Mouse (Mus musculus): ENCODE results near the gene C1qa. TPM values are rescaled to one million over a fixed set of nuclear protein-coding genes. Genes with fewer than 3 reads are reported as not detected.

Gene C1qa
- total and polyA plus RNA-seq, 3 experiments: 0.12 TPM; not detected in 2

DNA sequence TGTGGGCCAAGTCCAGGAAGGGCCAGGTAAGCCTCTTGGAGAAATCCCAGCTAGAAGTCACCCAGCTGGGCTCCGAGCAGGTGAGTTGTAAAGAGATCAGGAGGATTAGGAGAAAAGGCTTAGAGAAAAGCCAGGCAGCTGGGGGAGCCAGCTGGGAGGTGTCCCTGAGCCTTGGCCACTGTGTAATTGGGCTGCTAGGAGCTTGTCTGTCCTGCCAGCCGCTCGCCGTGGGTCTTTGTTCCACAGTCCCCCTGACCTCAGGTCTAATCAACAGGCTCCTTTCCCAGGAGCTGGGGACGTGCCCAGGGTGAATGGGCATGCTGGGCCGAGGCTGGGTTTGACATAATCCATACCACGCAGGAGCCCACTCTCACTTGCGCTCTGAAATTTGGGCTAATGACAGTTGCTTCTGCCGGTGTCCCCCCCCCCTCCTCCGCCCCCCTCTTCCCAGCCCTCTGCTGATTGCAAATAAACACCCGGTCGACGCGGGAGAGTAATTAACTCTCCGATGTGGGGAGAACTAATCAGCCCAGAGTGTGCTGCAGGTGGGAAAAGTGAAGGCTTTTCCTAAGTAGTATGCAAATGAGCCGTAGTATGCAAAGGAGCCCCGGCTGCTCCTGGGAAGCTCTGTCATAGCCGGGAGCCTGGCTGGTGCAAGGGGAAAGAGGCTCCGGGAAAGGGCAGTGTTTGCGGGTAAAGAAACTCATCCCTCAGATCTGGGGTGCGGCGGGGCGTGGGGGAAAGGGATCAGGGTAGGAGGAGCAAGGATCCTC, 6.3 kb upstream of the C1qa start:
- Histone ChIP-seq H3K36me3 (ENCODE audit: control insufficient read depth in 1 of 2, insufficient read depth in 2 of 2, low read length in 2 of 2) (no peaks in the 10 kb centered on the region), H3K27ac (ENCODE audit: control insufficient read depth, low read depth, low read length) (no peak overlapping the region), H3K4me1 (ENCODE audit: control insufficient read depth in 1 of 2, insufficient read depth in 2 of 2, low read length in 2 of 2) (no peaks in the 10 kb centered on the region), H3K9ac (ENCODE audit: control insufficient read depth, low read depth, low read length, poor library complexity, severe bottlenecking) (no peak overlapping the region), H3K9me3 (replicated peaks; ENCODE audit: insufficient read depth, low read length) (no peaks in the 10 kb centered on the region), H3K4me3 (ENCODE audit: control insufficient read depth in 1 of 2, insufficient read depth in 1 of 2, low read depth in 2 of 2, low read length in 2 of 2) (no peak overlapping the region), H3K79me2 (ENCODE audit: control insufficient read depth, insufficient read depth, low read length, poor library complexity) (no peaks in the 10 kb centered on the region), H3K27me3 (ENCODE audit: control insufficient read depth in 1 of 2, insufficient read depth in 2 of 2, low read length in 2 of 2) (no peaks in the 10 kb centered on the region)
- TF ChIP-seq ZKSCAN1 (IDR thresholded peaks at IDR 0.05; ENCODE audit: low read depth, low read length): no peak
- no peak for TF ChIP-seq ZNF384 (IDR thresholded peaks at IDR 0.05; ENCODE audit: low read depth, low read length)
- DNase-seq (ENCODE audit: low read depth, low spot score): no peak

DNA sequence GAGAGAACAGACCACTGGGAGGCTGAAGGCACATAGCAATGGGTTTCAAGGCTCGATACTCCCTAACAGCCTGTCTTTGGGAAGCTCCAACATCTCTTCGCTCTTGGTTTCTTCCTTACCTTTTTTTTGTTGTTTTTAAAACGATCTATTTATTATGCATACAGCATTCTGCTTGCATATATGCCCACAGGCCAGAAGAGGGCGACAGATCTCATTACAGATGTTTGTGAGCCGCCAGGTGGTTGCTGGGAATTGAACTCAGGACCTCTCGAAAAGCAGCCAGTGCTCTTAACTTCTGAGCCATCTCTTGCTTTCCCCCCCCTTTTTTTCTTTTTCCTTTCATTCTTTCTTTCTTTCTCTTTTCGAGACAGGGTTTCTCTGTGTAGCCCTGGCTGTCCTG, 551 bp upstream of the C1qa start:
- no peaks in the 10 kb centered on the region for H3K27me3 ChIP-seq (ENCODE audit: control insufficient read depth in 1 of 2, insufficient read depth in 2 of 2, low read length in 2 of 2)
- H3K4me3 ChIP-seq (ENCODE audit: control insufficient read depth in 1 of 2, insufficient read depth in 1 of 2, low read depth in 2 of 2, low read length in 2 of 2): no peak overlapping the region
- no peaks in the 10 kb centered on the region for H3K9me3 ChIP-seq (replicated peaks; ENCODE audit: insufficient read depth, low read length)
- H3K27ac ChIP-seq (ENCODE audit: control insufficient read depth, low read depth, low read length): no peak overlapping the region
- peak; percentile 42 for DNase-seq (ENCODE audit: low read depth, low spot score)
- H3K4me1 ChIP-seq (ENCODE audit: control insufficient read depth in 1 of 2, insufficient read depth in 2 of 2, low read length in 2 of 2): no peaks in the 10 kb centered on the region
- H3K9ac ChIP-seq (ENCODE audit: control insufficient read depth, low read depth, low read length, poor library complexity, severe bottlenecking): no peak overlapping the region
- TF ChIP-seq CHD2 (IDR thresholded peaks at IDR 0.05; ENCODE audit: low read length) (no peak), RAD21 (IDR thresholded peaks at IDR 0.05; ENCODE audit: low read depth, low read length) (peak; percentile 24), CTCF (IDR thresholded peaks at IDR 0.05 in 2 of 3, conservative IDR thresholded peaks at IDR 0.05 in 1 of 3; ENCODE audit: control insufficient read depth in 1 of 3, insufficient read depth in 1 of 3, low read depth in 2 of 3, low read length in 3 of 3, poor library complexity in 1 of 3, severe bottlenecking in 1 of 3) (peak; percentile 41 to 59 (median 58)), SMC3 (IDR thresholded peaks at IDR 0.05; ENCODE audit: low read depth, low read length) (peak; percentile 55), ZC3H11A (IDR thresholded peaks at IDR 0.05; ENCODE audit: low read depth, low read length) (peak; percentile 24; the same call in 1 of the 2 replicates)
- H3K36me3 ChIP-seq (ENCODE audit: control insufficient read depth in 1 of 2, insufficient read depth in 2 of 2, low read length in 2 of 2): no peaks in the 10 kb centered on the region
- no peaks in the 10 kb centered on the region for H3K79me2 ChIP-seq (ENCODE audit: control insufficient read depth, insufficient read depth, low read length, poor library complexity)

DNA sequence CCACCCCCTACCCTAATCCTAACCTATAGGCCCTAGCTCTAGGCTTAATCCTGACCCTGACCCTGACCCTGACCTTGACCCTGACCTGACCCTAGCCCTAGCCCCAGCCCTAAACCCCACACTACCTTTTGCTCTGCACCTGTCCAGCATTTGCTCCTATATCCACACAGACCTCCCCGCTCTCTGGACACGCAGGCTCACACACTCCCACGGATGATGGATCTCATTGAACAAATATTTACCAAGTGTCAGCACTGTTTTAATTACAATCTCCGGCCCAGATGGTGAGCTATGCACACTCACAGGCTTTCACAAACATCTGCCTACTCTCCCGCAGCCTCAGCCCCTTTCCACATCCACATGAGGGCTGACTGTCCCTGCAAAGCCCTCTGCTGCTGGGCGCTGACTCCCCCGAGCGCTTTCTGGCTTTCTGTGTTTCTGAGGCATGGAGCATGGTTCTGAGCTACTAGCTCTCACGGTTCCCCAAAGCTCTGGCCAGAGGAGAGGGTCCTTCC, 462 bp downstream of the C1qa start:
- Histone ChIP-seq H3K9ac (ENCODE audit: control insufficient read depth, low read depth, low read length, poor library complexity, severe bottlenecking) (no peak overlapping the region), H3K27ac (ENCODE audit: control insufficient read depth, low read depth, low read length) (no peak overlapping the region), H3K4me1 (ENCODE audit: control insufficient read depth in 1 of 2, insufficient read depth in 2 of 2, low read length in 2 of 2) (no peaks in the 10 kb centered on the region), H3K79me2 (ENCODE audit: control insufficient read depth, insufficient read depth, low read length, poor library complexity) (no peaks in the 10 kb centered on the region), H3K4me3 (ENCODE audit: control insufficient read depth in 1 of 2, insufficient read depth in 1 of 2, low read depth in 2 of 2, low read length in 2 of 2) (no peak overlapping the region), H3K27me3 (ENCODE audit: control insufficient read depth in 1 of 2, insufficient read depth in 2 of 2, low read length in 2 of 2) (no peaks in the 10 kb centered on the region), H3K9me3 (replicated peaks; ENCODE audit: insufficient read depth, low read length) (no peaks in the 10 kb centered on the region), H3K36me3 (ENCODE audit: control insufficient read depth in 1 of 2, insufficient read depth in 2 of 2, low read length in 2 of 2) (no peaks in the 10 kb centered on the region)
- TF ChIP-seq ELF1 (IDR thresholded peaks at IDR 0.05; ENCODE audit: low read depth, low read length): no peak
- no peak for TF ChIP-seq ETS1 (IDR thresholded peaks at IDR 0.05; ENCODE audit: low read depth, low read length)
- no peak for TF ChIP-seq UBTF (IDR thresholded peaks at IDR 0.05; ENCODE audit: borderline replicate concordance, insufficient read depth, low read depth, low read length)
- no peak for TF ChIP-seq POLR2AphosphoS2 (IDR thresholded peaks at IDR 0.05; ENCODE audit: low read length)
- no peak for TF ChIP-seq USF2 (IDR thresholded peaks at IDR 0.05; ENCODE audit: borderline replicate concordance in 1 of 2, insufficient read depth in 1 of 2, low read depth in 1 of 2, low read length in 2 of 2)
- no peak for TF ChIP-seq CHD2 (IDR thresholded peaks at IDR 0.05; ENCODE audit: low read length)
- TF ChIP-seq SIN3A (IDR thresholded peaks at IDR 0.05; ENCODE audit: low read length): no peak
- TF ChIP-seq POLR2A (IDR thresholded peaks at IDR 0.05; ENCODE audit: control insufficient read depth in 1 of 2, insufficient read depth in 1 of 2, low read depth in 1 of 2, low read length in 2 of 2, poor library complexity in 1 of 2): no peak
- no peak for TF ChIP-seq E2F4 (IDR thresholded peaks at IDR 0.05; ENCODE audit: borderline replicate concordance, low read depth, low read length)
- TF ChIP-seq MYB (IDR thresholded peaks at IDR 0.05; ENCODE audit: low read depth, low read length): no peak
- no peak for TF ChIP-seq ZKSCAN1 (IDR thresholded peaks at IDR 0.05; ENCODE audit: low read depth, low read length)
- TF ChIP-seq NELFE (IDR thresholded peaks at IDR 0.05; ENCODE audit: low read depth, low read length): no peak
- no peak for TF ChIP-seq TBP (IDR thresholded peaks at IDR 0.05; ENCODE audit: low read depth, low read length)
- TF ChIP-seq HCFC1 (IDR thresholded peaks at IDR 0.05; ENCODE audit: low read depth, low read length): no peak
- TF ChIP-seq SMC3 (IDR thresholded peaks at IDR 0.05; ENCODE audit: low read depth, low read length): no peak
- DNase-seq (ENCODE audit: low read depth, low spot score): no peak

All from MEL (cell line).